Mouse (Mus musculus) adrenal gland, adult 10 weeks (tissue): ENCODE data around the gene Myo15b. TPM values are rescaled to one million over a fixed set of nuclear protein-coding genes. Genes with fewer than 3 reads are reported as not detected.

Source experiments
- polyA plus RNA-seq: library from polyadenylated mRNA; stranded (reverse); fragments of 350-450 nt; fragmentation: Illumina TruSeq; extraction: RNeasy Lipid Tissue Mini Kit (QIAGEN cat#74804); gene quantifications from one replicate; pipeline ENCODE4 v1.2.3, GENCODE M21; 2014; ENCODE audit warnings: low read depth, low replicate concordance

Myo15b gene
- not detected for polyA plus RNA-seq

GRCm38 (mm10) chr11:115858354-115858753 is at the start of gene Myo15b:
Gene Myo15b (plus strand): TSS chr11:115858406.

GRCm38 (mm10) chr11:115813507-115814296 is 44.5 kb upstream of the Myo15b start, which contains the start of gene Caskin2:
Gene Caskin2 (minus strand): TSS chr11:115813639.

GRCm38 (mm10) chr11:115814605-115815450 is 43.4 kb upstream of the Myo15b start, which contains the start of gene Tsen54:
Gene Tsen54 (plus strand): TSS chr11:115814724.

GRCm38 (mm10) chr11:115823774-115824740 is 34.1 kb upstream of the Myo15b start, which contains the start of gene Llgl2:
Gene Llgl2 (plus strand): TSS chr11:115824049.

GRCm38 (mm10) chr11:115899486-115900266 is 41.5 kb downstream of the Myo15b start, which contains the start of gene Smim5:
Gene Smim5 (plus strand): TSS chr11:115899966.

GRCm38 (mm10) chr11:115911632-115912376 is 53.6 kb downstream of the Myo15b start, which contains the start of gene Smim6:
Gene Smim6 (plus strand): TSS chr11:115912017.

GRCm38 (mm10) chr11:115933108-115933746 is 75.0 kb downstream of the Myo15b start, which contains the start of the genes Sap30bp and Recql5:
Gene Sap30bp (plus strand): TSS chr11:115933282.
Gene Recql5 (minus strand): TSS chr11:115933477.

Other genes with a start within 250 kb of the Myo15b start
- 54.5 TPM for gene Mif4gd, start 245.4 kb upstream of the Myo15b start, polyA plus RNA-seq
- gene Slc25a19, start 230.1 kb upstream of the Myo15b start, polyA plus RNA-seq, result 6.1 TPM
- 160 TPM for gene Grb2, start 149.8 kb upstream of the Myo15b start, polyA plus RNA-seq
- gene Tmem94, start 93.0 kb upstream of the Myo15b start, polyA plus RNA-seq, result 1.3 TPM
- gene Caskin2, start 44.8 kb upstream of the Myo15b start, polyA plus RNA-seq, result 1.2 TPM
- not detected for gene Tsen54, start 43.7 kb upstream of the Myo15b start, polyA plus RNA-seq
- not detected for gene Llgl2, start 34.4 kb upstream of the Myo15b start, polyA plus RNA-seq
- gene Smim5, start 41.6 kb downstream of the Myo15b start, polyA plus RNA-seq, result not detected
- not detected for gene Smim6, start 53.6 kb downstream of the Myo15b start, polyA plus RNA-seq
- gene Sap30bp, start 74.9 kb downstream of the Myo15b start, polyA plus RNA-seq, result 8.3 TPM
- 3.6 TPM for gene Recql5, start 75.1 kb downstream of the Myo15b start, polyA plus RNA-seq
- not detected for gene Itgb4, start 116.3 kb downstream of the Myo15b start, polyA plus RNA-seq
- not detected for gene Galk1, start 154.3 kb downstream of the Myo15b start, polyA plus RNA-seq
- gene H3f3b, start 169.6 kb downstream of the Myo15b start, polyA plus RNA-seq, result 649 TPM
- gene Unk, start 171.9 kb downstream of the Myo15b start, polyA plus RNA-seq, result 2.2 TPM
- gene Unc13d, start 219.6 kb downstream of the Myo15b start, polyA plus RNA-seq, result not detected
- gene Wbp2, start 228.6 kb downstream of the Myo15b start, polyA plus RNA-seq, result 20.4 TPM